16 mouse cellular contexts compared by ENCODE assay signal in genomic region chr6:148237453-148237852, GRCm38 (mm10).
"Had no signal": no experiment of that assay in that cellular context is flagged by ENCODE, and none has a peak within 500 bp of the region (broad histone marks: within the 10 kb centered on the region; RNA-seq: fewer than 3 reads in every experiment).

No protein-coding gene starts in this region.

- H3K9ac ChIP-seq: limb, embryonic 15.5 days; liver, embryonic 12.5 days; lung, embryonic 14.5 days; midbrain, embryonic 13.5 days; neural tube, embryonic 12.5 days had no signal

- DNase-seq: kidney, adult 11 months; kidney, adult 9 months; kidney, postnatal 36 days; lung, embryonic 14.5 days; lung, postnatal 14 days; right cerebral cortex, adult 18-20 months; right cerebral cortex, postnatal 25 days; thymus, postnatal 36 days had no signal

- ATAC-seq: liver, embryonic 12.5 days; midbrain, embryonic 13.5 days had no signal

- H3K4me3 ChIP-seq: limb, embryonic 15.5 days; liver, embryonic 12.5 days; megakaryocyte, embryonic 14.5 days; midbrain, embryonic 13.5 days; neural tube, embryonic 12.5 days had no signal

- H3K27me3 ChIP-seq: limb, embryonic 15.5 days; liver, embryonic 12.5 days; megakaryocyte, embryonic 14.5 days; midbrain, embryonic 13.5 days; neural tube, embryonic 12.5 days had no signal

- H3K27ac ChIP-seq: kidney, postnatal 0 days; limb, embryonic 15.5 days; liver, embryonic 12.5 days; macrophage; midbrain, embryonic 13.5 days; neural tube, embryonic 12.5 days; stomach, postnatal 0 days had no signal

- H3K4me2 ChIP-seq: limb, embryonic 15.5 days; liver, embryonic 12.5 days; lung, embryonic 14.5 days; midbrain, embryonic 13.5 days; neural tube, embryonic 12.5 days had no signal

- H3K9me3 ChIP-seq: limb, embryonic 15.5 days; liver, embryonic 12.5 days; megakaryocyte, embryonic 14.5 days; midbrain, embryonic 13.5 days; neural tube, embryonic 12.5 days had no signal

- H3K4me1 ChIP-seq: limb, embryonic 15.5 days; liver, embryonic 12.5 days; midbrain, embryonic 13.5 days; neural tube, embryonic 12.5 days had no signal

- H3K36me3 ChIP-seq: limb, embryonic 15.5 days; liver, embryonic 12.5 days; midbrain, embryonic 13.5 days; neural tube, embryonic 12.5 days had no signal
